Mouse (Mus musculus) cerebellum, adult 11-12 months (tissue): ENCODE measurements around the gene Gm20878.
"Not testable (repeated sequence)": the region's sequence is repeated elsewhere in the genome, so short reads cannot be mapped to it uniquely, and the experiment has no call there.

Source experiments
- DNase-seq: peaks from one replicate; pipeline ENCODE4 v3.0.0; 2022

Gene Gm20878

DNA sequence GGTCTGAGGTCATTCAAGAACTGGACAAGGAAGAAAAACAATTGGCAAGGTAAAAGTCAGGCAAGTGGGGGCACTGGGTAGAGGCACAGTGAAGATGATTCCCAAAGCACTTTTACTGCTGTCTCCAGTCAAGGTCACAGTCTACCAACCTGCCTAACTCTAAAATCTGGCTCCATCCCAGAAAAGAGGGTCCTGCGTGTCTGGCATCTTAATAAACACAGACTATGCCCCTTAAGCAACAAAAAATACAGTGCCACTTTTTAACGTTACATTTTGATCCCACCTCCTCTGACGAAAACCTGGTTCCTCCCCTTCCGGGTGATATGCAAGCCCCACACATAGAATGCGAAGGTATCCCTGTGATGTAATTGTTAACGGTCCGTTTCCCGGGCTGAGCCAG, at the start of gene Gm20878:
Gene Gm20878, plus strand, starts transcription at position 301 of the 400 bp plus-strand sequence.
- not testable (repeated sequence) for DNase-seq

GRCm38 (mm10) chr4:41903310-41903709, 38.1 kb upstream of the Gm20878 start, which contains the start of gene Gm21541:
Gene Gm21541, plus strand, starts transcription at chr4:41903610.
- DNase-seq = not testable (repeated sequence)

DNA sequence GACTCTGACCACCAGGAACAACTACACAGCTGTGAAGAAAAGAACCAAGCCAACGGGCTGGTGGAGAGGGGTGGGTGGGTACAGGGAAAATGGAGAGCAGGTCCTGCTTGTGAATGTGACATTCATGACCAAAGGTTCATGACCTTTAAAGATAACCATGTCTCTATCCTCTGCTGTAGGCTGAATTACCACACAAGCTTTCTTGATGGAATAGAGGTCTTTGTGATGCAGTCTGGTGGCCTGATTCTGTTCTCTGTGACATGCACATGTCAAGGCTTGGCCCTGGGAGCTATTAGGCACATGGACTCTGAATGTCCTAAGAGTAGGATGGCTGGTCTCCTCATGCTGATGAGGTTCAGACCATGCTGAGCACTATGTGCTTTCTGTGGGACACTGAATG, 24.4 kb downstream of the Gm20878 start, which contains the start of gene Fam205a4:
Gene Fam205a4, plus strand, starts transcription at position 301 of the 400 bp plus-strand sequence.
- not testable (repeated sequence) for DNase-seq
